Mouse (Mus musculus): ENCODE measurements around the gene Gng12.

DNA sequence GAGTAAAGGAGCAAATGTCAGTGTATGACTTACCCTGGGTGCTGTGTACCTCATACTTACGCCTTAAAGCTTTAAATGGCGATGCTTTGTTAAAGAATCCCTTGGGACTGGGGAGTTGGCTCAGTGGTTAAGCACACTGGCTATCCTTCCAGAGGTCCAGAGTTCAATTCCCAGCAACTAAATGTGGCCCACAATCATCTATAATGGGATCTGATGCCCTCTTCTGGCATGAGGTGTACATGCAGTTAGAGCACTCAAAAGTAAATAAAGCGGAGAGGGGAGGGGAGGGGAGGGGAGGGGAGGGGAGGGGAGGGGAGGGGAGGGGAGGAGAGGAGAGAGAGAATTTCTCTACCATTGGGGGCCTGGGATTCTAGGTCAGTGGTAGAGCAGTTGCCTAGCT is 142.8 kb downstream of the Gng12 start:
- TF ChIP-seq CTCF (IDR thresholded peaks at IDR 0.05; ENCODE audit: insufficient read depth, low read length) (no peak), POLR2A (IDR thresholded peaks at IDR 0.05; ENCODE audit: borderline replicate concordance, extremely low read depth, low read depth, low read length) (no peak)

All from lung, adult 2 months (tissue).